Mouse (Mus musculus) liver, embryonic 16.5 days (tissue): ENCODE results near the gene Fgf15. TPM values are rescaled to one million over a fixed set of nuclear protein-coding genes. Genes with fewer than 3 reads are reported as not detected.

Experiments
- polyA plus RNA-seq: library from polyadenylated mRNA; unstranded; fragments of >200 nt; fragmentation: Nextera tagmentation; extraction: Ambion mirVana; gene quantifications from 2 replicates; pipeline ENCODE4 v1.2.1, GENCODE M21; 2015

The Fgf15 gene
- polyA plus RNA-seq, 1 experiment from 2014 or later = not detected

Other genes with a start within 250 kb of the Fgf15 start
- gene Ano1, start 144.6 kb upstream of the Fgf15 start, polyA plus RNA-seq = 1.3 TPM in 2 replicates
- 0.05 and 0.11 TPM in 2 replicates for gene Fgf3, start 58.4 kb upstream of the Fgf15 start, polyA plus RNA-seq
- not detected in 2 replicates for gene Fgf4, start 49.2 kb upstream of the Fgf15 start, polyA plus RNA-seq
- gene LTO1, start 18.6 kb downstream of the Fgf15 start, polyA plus RNA-seq = 8.8 and 9.0 TPM in 2 replicates
- gene Ccnd1, start 43.4 kb downstream of the Fgf15 start, polyA plus RNA-seq = 20.5 and 20.9 TPM in 2 replicates